Mouse (Mus musculus): ENCODE results near the gene Srgn.

DNA sequence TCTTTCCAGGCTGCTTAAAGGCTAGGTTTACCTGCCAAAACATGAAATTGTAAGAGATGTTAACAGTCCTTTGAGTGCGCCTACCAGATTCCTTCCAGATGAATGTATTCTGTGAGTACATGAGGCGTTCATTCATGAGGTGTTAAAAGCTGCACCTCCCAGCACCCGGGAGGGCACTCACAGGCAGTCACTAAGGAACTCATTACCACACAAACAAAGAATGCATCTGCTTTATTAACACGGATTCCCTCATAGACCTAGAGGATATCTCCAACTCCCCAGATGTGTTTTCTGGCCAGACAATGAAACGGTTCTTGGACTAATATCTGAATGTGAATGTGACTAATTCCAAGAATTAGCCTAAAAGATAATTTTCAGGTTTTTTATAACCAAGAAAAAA lies 56.1 kb downstream of the Srgn start:
- TF ChIP-seq POLR2A (IDR thresholded peaks at IDR 0.05; ENCODE audit: borderline replicate concordance, extremely low read depth, low read depth, low read length) (no peak), CTCF (IDR thresholded peaks at IDR 0.05; ENCODE audit: insufficient read depth, low read length) (no peak)
